Mouse (Mus musculus) heart, postnatal 14 days (tissue): ENCODE measurements around the gene Gm20594. TPM values are rescaled to one million over a fixed set of nuclear protein-coding genes. Genes with fewer than 3 reads are reported as not detected.

Source experiments
- DNase-seq, 2 experiments: peaks; one replicate each; pipeline ENCODE4 v3.0.0; 2021 to 2022
- intact Hi-C: fragments of 180-260 bp; cut with DNase I; formaldehyde crosslinking; loops from one replicate; pipeline ENCODE4 v1.15.1; 2025
- long read RNA-seq, 2 experiments: library from polyadenylated mRNA; stranded (forward); transcript quantifications; one replicate each; pipeline ENCODE4 v2.0.0; 2021
- total RNA-seq, 2 experiments: library from RNA; stranded (reverse); gene quantifications; 2 replicates each; pipeline ENCODE4 v1.2.3; 2021

Gene Gm20594
- total RNA-seq = not detected
- long read RNA-seq, experiment 1 = 0 reads
- long read RNA-seq, experiment 2 = 0 reads

- no peak for DNase-seq
- intact Hi-C loops = no loop called here
Observed at GRCm38 (mm10) chr6:79817616-79818015, at the start of gene Gm20594. Gm20594 (plus strand) TSS chr6:79817916.

DNA sequence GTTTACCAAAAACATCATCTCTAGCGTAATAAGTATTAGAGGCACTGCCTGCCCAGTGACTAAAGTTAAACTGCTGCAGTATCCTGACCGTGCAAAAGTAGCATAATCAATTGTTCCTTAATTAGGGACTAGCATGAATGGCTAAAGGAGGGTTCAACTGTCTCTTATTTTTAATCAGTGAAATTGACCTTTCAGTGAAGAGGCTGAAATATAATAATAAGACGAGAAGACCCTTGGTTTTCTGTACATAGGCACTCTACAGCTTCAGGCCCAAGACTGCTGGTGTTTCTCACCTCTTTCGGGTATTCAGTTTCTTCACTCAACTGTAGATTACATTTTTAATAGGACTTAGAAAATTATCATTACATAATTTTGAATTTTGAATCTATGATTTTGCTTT, 398 bp downstream of the Gm20594 start:
- intact Hi-C loops = no loop called here
- no peak for DNase-seq

GRCm38 (mm10) chr6:79833845-79834244, 16.1 kb downstream of the Gm20594 start:
- no peak for DNase-seq
- intact Hi-C loops = no loop called here

- no peak for DNase-seq
- intact Hi-C loops = no loop called here
Observed at GRCm38 (mm10) chr6:79846829-79847228, 29.1 kb downstream of the Gm20594 start.

Other genes starting within 250 kb of the Gm20594 start
- gene Lrrtm4, start 201.0 kb downstream of the Gm20594 start, total RNA-seq = not detected